Mouse (Mus musculus) G1E (cell line): ENCODE measurements at regions not wholly inside any gene's neighbourhood (a gene's known extent, or its start where the extent isn't known, plus 50 kb on each side); places are given as distances from the start of the nearest gene placed in this dataset.

Source experiments
- CTCF ChIP-seq: IDR thresholded peaks from 2 replicates; pipeline ENCODE4 v1.5.1; 2012; ENCODE audit warnings: low read depth, low read length, inconsistent platforms, mixed read lengths
- GATA1 ChIP-seq: IDR thresholded peaks from 2 replicates; pipeline ENCODE4 v1.6.1; 2012; ENCODE audit warnings: borderline replicate concordance, low read length, inconsistent platforms, mixed read lengths

GRCm38 (mm10) chr1:161621291-161621690 lies 126.8 kb downstream of the Tnfsf18 start:
- no peak for TF ChIP-seq CTCF
- TF ChIP-seq GATA1, result no peak
